Mouse (Mus musculus) hindbrain, embryonic 11.5 days (tissue): ENCODE results near the gene Ak3. TPM values are rescaled to one million over a fixed set of nuclear protein-coding genes. Genes with fewer than 3 reads are reported as not detected.

Experiments used
- ATAC-seq: fragments of 200-750 bp; cut with Nextera tagmentation; 2 replicates; pipeline ENCODE4 v1.8.0; 2017; ENCODE audit warnings: mild to moderate bottlenecking, moderate TSS enrichment, moderate library complexity; ENCODE audit not compliant: low FRiP score
- DNase-seq: peaks from one replicate; pipeline ENCODE4 v3.0.0-alpha.2; 2015; ENCODE audit warnings: low spot score
- H3K27ac ChIP-seq: fragments of 300-500 bp; sonication (generic); 2 replicates; pipeline ENCODE4 v1.5.1; 2014; ENCODE audit warnings: mild to moderate bottlenecking, low read depth, low read length
- H3K27me3 ChIP-seq: fragments of 300-500 bp; sonication (generic); 2 replicates; pipeline ENCODE4 v1.6.1; 2014; ENCODE audit warnings: mild to moderate bottlenecking, low read length, moderate library complexity, mixed read lengths; ENCODE audit not compliant: control insufficient read depth, insufficient read depth
- H3K36me3 ChIP-seq: fragments of 300-500 bp; sonication (generic); 2 replicates; pipeline ENCODE4 v1.6.1; 2014; ENCODE audit warnings: mild to moderate bottlenecking, low read length, moderate library complexity, mixed read lengths; ENCODE audit not compliant: control insufficient read depth, insufficient read depth
- H3K4me1 ChIP-seq: fragments of 300-500 bp; sonication (generic); replicated peaks from 2 replicates; pipeline ENCODE4 v1.6.1; 2014; ENCODE audit warnings: low read length, mixed read lengths; ENCODE audit not compliant: control insufficient read depth, insufficient read depth
- H3K4me2 ChIP-seq: fragments of 300-500 bp; sonication (generic); replicated peaks from 2 replicates; pipeline ENCODE4 v1.6.1; 2014; ENCODE audit warnings: mild to moderate bottlenecking, low read depth, low read length
- H3K4me3 ChIP-seq: fragments of 300-500 bp; sonication (generic); 2 replicates; pipeline ENCODE4 v1.5.1; 2014; ENCODE audit warnings: low read depth, low read length
- H3K9ac ChIP-seq: fragments of 300-500 bp; sonication (generic); 2 replicates; pipeline ENCODE4 v1.6.1; 2014; ENCODE audit warnings: low read depth, low read length
- H3K9me3 ChIP-seq: fragments of 300-500 bp; sonication (generic); 2 replicates; pipeline ENCODE4 v1.6.1; 2016; ENCODE audit warnings: low read length; ENCODE audit not compliant: control insufficient read depth
- WGBS: fragments of 180-500 bp; shearing (Covaris S2); extraction: QIAGEN DNeasy Blood & Tissue Kit; methylation state at CpG from one replicate; pipeline ENCODE4 v1.1.7; 2014; 5-methylcytosine and 5-hydroxymethylcytosine counted together
- polyA plus RNA-seq: library from polyadenylated mRNA; unstranded; fragments of >200 nt; fragmentation: Nextera tagmentation; extraction: Ambion mirVana; gene quantifications from 2 replicates; pipeline ENCODE4 v1.2.1, GENCODE M21; 2014

Ak3 gene
- polyA plus RNA-seq, 1 experiment from 2014 or later, result 83.5 TPM

DNA sequence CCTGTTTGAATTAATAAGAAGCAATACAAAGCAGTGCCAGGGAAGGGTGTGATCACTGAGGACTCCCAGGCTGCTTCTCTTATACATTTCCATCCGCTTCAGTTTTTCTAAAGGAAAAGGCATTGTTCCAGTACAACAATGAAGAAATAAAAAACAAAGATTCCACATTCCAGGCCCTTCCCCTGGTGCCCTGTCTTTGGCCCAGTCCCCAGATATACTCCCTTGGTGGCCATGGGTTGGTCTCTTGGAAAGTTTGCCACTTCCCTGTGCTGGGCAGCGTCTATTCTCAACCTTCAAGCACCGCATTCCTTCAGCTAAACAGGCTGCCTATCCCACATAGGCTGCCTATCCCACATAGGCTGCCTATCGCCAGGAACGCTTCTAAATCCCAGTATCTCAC is 10.7 kb downstream of the Ak3 start:
- no peaks in the 10 kb centered on the region for H3K27me3 ChIP-seq
- WGBS, result 92% methylated on average over 5 of the region's 5 CpGs
- H3K27ac ChIP-seq, result no peak overlapping the region
- H3K4me3 ChIP-seq, result no peak overlapping the region
- H3K9ac ChIP-seq, result no peak overlapping the region
- H3K36me3 ChIP-seq, result no peaks in the 10 kb centered on the region
- no peaks in the 10 kb centered on the region for H3K4me1 ChIP-seq
- ATAC-seq (no peak), DNase-seq (no peak)
- H3K4me2 ChIP-seq, result no peak overlapping the region
- no peaks in the 10 kb centered on the region for H3K9me3 ChIP-seq

DNA sequence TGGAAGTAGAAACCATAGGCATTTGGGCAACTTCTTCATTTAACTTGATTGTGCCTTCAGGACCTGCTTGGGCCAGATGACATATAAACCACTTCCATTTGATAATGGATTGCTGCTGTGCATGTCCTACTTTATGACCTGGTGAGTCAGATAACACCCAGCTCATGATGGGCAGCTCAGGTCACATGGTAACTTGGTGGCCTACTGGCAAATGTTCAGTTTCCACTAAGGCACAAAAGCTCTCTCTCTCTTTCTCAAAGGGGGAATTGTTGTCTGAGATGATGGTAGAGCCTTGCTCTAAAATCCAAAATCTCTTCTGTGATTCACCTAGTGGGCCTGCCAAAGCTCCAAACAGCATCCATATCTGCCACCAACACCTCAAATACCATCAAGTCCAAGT is 15.1 kb downstream of the Ak3 start:
- Histone ChIP-seq H3K4me2 (no peak overlapping the region), H3K4me1 (no peaks in the 10 kb centered on the region), H3K27ac (no peak overlapping the region), H3K27me3 (no peaks in the 10 kb centered on the region), H3K4me3 (no peak overlapping the region), H3K9me3 (no peaks in the 10 kb centered on the region), H3K9ac (no peak overlapping the region), H3K36me3 (no peaks in the 10 kb centered on the region)
- ATAC-seq (no peak), DNase-seq (no peak)

DNA sequence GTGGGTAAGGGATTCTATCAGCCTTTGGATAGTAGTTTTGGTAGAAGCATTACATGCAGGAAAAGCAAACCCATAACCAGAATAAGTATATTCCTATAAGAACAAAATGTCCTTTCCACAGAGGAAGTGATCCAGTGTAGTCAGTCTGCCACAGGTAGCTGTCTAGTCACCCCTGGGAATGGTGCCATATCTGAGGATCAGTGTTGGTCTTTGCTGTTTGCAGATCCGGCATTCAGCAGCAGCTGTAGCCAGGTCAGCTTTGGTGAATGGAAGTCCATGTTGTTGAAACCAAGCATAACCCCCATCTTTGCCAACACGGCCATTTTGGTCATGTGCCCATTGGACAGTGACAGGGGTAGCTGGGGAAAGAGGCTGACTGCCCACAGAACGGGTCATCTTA is 16.0 kb downstream of the Ak3 start:
- Histone ChIP-seq H3K4me2 (no peak overlapping the region), H3K4me1 (no peaks in the 10 kb centered on the region), H3K9me3 (no peaks in the 10 kb centered on the region), H3K27me3 (no peaks in the 10 kb centered on the region), H3K4me3 (no peak overlapping the region), H3K27ac (no peak overlapping the region), H3K9ac (no peak overlapping the region), H3K36me3 (no peaks in the 10 kb centered on the region)
- DNase-seq (no peak), ATAC-seq (no peak)
- 96% methylated on average over 3 of the region's 3 CpGs for WGBS

DNA sequence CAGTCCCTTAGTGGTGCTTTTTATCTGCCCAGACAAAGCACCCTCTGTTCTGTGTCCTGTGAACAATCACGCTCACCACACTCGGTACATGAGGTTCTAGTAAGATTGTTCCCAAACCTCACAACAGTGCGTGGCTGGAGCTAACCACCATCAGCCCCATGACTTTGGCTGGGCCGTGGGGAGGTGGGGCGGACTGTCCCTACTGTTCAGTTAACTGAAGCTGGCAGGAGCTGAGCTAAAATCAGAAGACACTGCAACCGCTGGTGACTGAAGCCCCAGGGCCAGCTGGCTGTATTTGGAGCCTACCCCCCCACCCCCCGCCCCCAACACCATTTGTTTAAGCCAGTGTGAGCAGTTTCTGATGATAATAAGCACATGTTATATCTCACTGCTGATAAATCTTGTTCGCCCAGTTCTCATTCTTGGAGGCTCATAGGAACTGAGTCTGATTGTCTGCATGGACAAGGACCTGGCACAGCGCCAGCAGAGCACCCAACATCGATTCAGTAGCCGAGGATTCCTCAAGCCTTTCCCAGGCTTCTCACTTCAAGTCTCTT is 23.3 kb downstream of the Ak3 start:
- no peaks in the 10 kb centered on the region for H3K9me3 ChIP-seq
- no peak overlapping the region for H3K27ac ChIP-seq
- H3K27me3 ChIP-seq, result no peaks in the 10 kb centered on the region
- H3K9ac ChIP-seq, result no peak overlapping the region
- H3K36me3 ChIP-seq, result peaks cover 13% of the 10 kb centered on the region
- H3K4me3 ChIP-seq, result no peak overlapping the region
- DNase-seq (no peak), ATAC-seq (no peak)
- no peak overlapping the region for H3K4me2 ChIP-seq
- H3K4me1 ChIP-seq, result no peaks in the 10 kb centered on the region
- 86% methylated on average over 11 of the region's 11 CpGs for WGBS

DNA sequence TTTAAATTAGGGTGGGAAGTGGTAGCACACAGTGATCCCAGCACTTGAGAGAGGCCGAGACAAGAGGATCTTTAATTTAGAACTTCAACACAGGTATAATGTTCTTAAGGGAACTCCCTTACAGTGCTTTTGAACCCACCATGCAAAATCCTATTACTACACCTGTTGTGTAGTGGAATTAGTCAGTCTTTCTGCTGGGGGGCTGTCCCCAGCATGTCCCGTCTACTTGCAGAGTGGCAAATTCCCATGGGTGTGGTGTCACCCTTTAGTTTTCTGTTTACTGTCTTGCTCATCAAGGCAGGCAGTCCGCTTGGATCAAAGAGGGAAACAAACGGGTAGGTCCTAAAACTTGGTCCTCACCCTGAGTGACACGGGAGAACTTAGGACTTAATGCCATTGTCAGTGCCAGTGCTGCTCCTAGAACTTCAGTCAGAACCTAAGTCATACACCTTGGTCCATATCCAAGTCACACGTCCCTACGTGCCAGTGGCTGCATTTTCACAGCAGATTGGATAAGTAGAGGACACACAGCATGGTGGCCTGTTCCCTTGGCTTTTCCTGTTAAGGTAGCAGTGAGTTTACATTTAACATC is 25.9 kb downstream of the Ak3 start:
- H3K4me2 ChIP-seq, result no peak overlapping the region
- ATAC-seq, result no peak
- H3K9me3 ChIP-seq, result no peaks in the 10 kb centered on the region
- H3K9ac ChIP-seq, result no peak overlapping the region
- H3K4me3 ChIP-seq, result no peak overlapping the region
- H3K4me1 ChIP-seq, result no peaks in the 10 kb centered on the region
- H3K27me3 ChIP-seq, result no peaks in the 10 kb centered on the region
- DNase-seq, result no peak
- H3K27ac ChIP-seq, result no peak overlapping the region
- H3K36me3 ChIP-seq, result peaks cover 17% of the 10 kb centered on the region
- WGBS, result 91% methylated on average over 7 of the region's 7 CpGs

DNA sequence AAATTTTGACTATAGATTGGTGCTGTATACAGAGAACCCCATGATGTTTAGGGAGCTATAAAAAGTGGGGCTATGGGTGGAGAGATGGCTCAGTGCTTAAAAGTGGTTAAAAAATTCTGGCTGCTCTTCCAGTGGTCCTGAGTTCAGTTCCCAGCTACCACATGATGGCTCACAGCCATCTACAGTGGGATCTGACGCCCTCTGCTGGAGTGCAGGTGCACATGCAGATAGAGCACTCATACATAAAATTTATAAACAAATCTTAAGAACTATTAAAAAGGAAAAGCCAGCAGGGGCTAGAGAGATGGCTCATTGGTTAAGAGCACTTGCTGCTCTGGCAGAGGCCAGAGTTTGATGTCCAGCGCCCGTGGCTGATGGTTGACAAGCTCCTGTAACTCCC is 28.1 kb downstream of the Ak3 start:
- no peak overlapping the region for H3K27ac ChIP-seq
- H3K36me3 ChIP-seq, result peaks cover 12% of the 10 kb centered on the region; the same call in 1 of the 2 replicates
- H3K9me3 ChIP-seq, result no peaks in the 10 kb centered on the region
- H3K4me2 ChIP-seq, result no peak overlapping the region
- DNase-seq (no peak), ATAC-seq (no peak)
- 89% methylated on average over 3 of the region's 3 CpGs for WGBS
- no peaks in the 10 kb centered on the region for H3K4me1 ChIP-seq
- no peaks in the 10 kb centered on the region for H3K27me3 ChIP-seq
- no peak overlapping the region for H3K4me3 ChIP-seq
- H3K9ac ChIP-seq, result no peak overlapping the region

DNA sequence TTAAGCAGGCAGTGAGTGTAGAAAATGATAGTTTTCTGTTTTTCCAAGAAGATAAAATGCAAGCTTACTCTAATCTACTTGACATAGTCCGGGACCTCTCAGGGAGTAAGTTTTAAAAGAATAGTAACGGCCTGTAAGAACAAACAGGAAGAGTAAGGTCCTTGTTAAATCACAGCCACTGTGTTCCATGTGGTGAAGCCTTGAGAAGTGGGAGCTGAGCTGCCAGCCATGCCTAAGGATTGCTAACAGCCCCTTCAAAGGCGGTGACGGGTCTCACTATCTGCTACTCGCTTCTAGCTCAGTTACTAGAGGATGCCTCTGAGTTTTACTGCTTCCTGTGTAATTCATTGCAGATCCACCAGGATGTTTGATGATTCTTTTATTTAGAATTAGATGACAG is 31.0 kb downstream of the Ak3 start:
- no peak overlapping the region for H3K4me2 ChIP-seq
- no peaks in the 10 kb centered on the region for H3K27me3 ChIP-seq
- H3K4me3 ChIP-seq, result no peak overlapping the region
- DNase-seq (no peak), ATAC-seq (no peak)
- no peaks in the 10 kb centered on the region for H3K4me1 ChIP-seq
- no peak overlapping the region for H3K27ac ChIP-seq
- 86% methylated on average over 5 of the region's 5 CpGs for WGBS
- H3K9me3 ChIP-seq, result no peaks in the 10 kb centered on the region
- peaks cover 8% of the 10 kb centered on the region; the same call in 1 of the 2 replicates for H3K36me3 ChIP-seq
- no peak overlapping the region for H3K9ac ChIP-seq

DNA sequence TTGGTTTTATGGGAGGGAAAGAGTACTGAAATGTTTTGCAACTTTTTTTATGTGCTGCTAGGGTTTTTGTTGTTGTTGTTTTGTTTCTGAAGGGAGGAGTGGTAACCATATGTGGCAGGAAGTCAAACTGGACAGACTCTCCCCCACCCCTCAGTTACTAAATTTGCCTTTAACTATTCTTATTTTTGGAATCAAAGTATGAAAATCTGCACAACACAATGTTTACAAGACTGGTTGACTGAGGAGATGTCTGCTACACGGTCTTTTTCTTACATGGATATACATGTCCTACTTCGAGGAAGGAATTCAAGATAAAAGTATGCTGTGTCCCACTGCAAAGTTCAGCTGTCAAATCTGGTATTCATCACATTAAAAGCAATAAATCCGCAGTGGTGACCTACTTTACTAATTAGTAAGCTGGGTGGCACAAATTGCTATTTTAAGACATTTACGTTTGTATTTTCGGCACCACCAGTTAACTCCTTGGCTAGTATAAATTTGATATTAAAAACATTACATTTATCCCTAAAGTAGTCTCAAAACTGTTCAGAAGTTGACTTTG is 31.5 kb downstream of the Ak3 start:
- Histone ChIP-seq H3K9me3 (no peaks in the 10 kb centered on the region), H3K4me3 (no peak overlapping the region), H3K36me3 (peaks cover 9% of the 10 kb centered on the region; the same call in 1 of the 2 replicates), H3K4me1 (no peaks in the 10 kb centered on the region), H3K9ac (no peak overlapping the region), H3K27me3 (no peaks in the 10 kb centered on the region), H3K27ac (no peak overlapping the region), H3K4me2 (no peak overlapping the region)
- 96% methylated on average over 5 of the region's 5 CpGs for WGBS
- DNase-seq (no peak), ATAC-seq (no peak)
